Mouse (Mus musculus) right cerebral cortex, postnatal 36 days (tissue): ENCODE results near the gene Gm28079.
"Not testable (repeated sequence)": the region's sequence is repeated elsewhere in the genome, so short reads cannot be mapped to it uniquely, and the experiment has no call there.

ENCODE experiments used
- DNase-seq, 2 experiments: peaks; one replicate each; pipeline ENCODE4 v3.0.0; 2022; ENCODE audit warnings: low spot score in 2 of 2, mixed read lengths in 1 of 2

The Gm28079 gene

DNA sequence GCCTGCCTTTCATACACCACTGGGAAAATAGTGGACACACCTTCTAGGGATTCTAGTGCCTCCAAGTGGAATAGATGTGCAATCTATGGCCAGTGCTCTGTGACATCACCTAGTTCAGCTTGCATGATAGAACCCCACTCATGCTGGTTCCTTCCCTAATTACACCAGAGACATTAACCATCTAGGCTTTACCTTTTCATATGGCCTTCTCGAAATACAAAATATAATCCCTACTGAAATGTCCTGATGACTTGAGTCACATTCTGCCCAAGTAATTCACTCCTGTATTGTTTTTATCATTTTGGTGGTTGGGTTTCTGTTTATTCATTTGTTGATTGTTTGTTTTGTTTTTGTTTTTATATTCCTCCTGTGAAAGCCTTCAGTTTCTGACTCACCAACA lies at the start of gene Gm28079:
Gm28079 (minus strand) TSS at position 101 of the 400 bp plus-strand sequence.
- DNase-seq: not testable (repeated sequence)
